Mouse (Mus musculus) ES-E14 (cell line): ENCODE measurements at regions not wholly inside any gene's neighbourhood (a gene's known extent, or its start where the extent isn't known, plus 50 kb on each side); places are given as distances from the start of the nearest gene placed in this dataset.

Source experiments
- DNase-seq: peaks from one replicate; pipeline ENCODE4 v3.0.0-alpha.2; 2013; ENCODE audit warnings: low read depth, low spot score
- H3K27ac ChIP-seq: 2 replicates; pipeline ENCODE4 v1.5.1; 2012; ENCODE audit warnings: low read depth, mild to moderate bottlenecking, low read length, moderate library complexity, mixed read lengths; ENCODE audit not compliant: poor library complexity, insufficient read depth, severe bottlenecking
- H3K36me3 ChIP-seq: 2 replicates; pipeline ENCODE4 v1.6.1; 2012; ENCODE audit warnings: mild to moderate bottlenecking, low read length, moderate library complexity, mixed read lengths; ENCODE audit not compliant: control insufficient read depth, poor library complexity, insufficient read depth, severe bottlenecking
- H3K4me1 ChIP-seq, 2 experiments: fragments of 150-350 bp in 1 of 2; sonication (generic) in 1 of 2; 2 replicates each; pipeline ENCODE4 v1.6.1; 2012; ENCODE audit warnings: low read length in 2 of 2, mild to moderate bottlenecking in 1 of 2, mixed read lengths in 1 of 2; ENCODE audit not compliant: control insufficient read depth in 2 of 2, insufficient read depth in 2 of 2, poor library complexity in 1 of 2
- H3K4me3 ChIP-seq, 2 experiments: fragments of 150-350 bp in 1 of 2; sonication (generic) in 1 of 2; 2 replicates each; pipeline ENCODE4 v1.5.1; 2012; ENCODE audit warnings: low read length in 2 of 2, low read depth in 1 of 2, mild to moderate bottlenecking in 1 of 2, mixed read lengths in 1 of 2; ENCODE audit not compliant: insufficient read depth in 1 of 2, poor library complexity in 1 of 2, severe bottlenecking in 1 of 2
- H3K9ac ChIP-seq: 2 replicates; pipeline ENCODE4 v1.6.1; 2012; ENCODE audit warnings: low read depth, mild to moderate bottlenecking, low read length, mixed read lengths; ENCODE audit not compliant: poor library complexity, insufficient read depth, severe bottlenecking
- H3K9me3 ChIP-seq: fragments of 150-350 bp; sonication (generic); 2 replicates; pipeline ENCODE4 v1.6.1; 2012; ENCODE audit warnings: low read depth, mild to moderate bottlenecking, low read length; ENCODE audit not compliant: control insufficient read depth, insufficient read depth
- CHD2 ChIP-seq: IDR thresholded peaks from 2 replicates; pipeline ENCODE4 v1.6.1; 2014; ENCODE audit warnings: mild to moderate bottlenecking, low read depth, low read length, inconsistent platforms
- HCFC1 ChIP-seq: IDR thresholded peaks from 2 replicates; pipeline ENCODE4 v1.6.1; 2012; ENCODE audit warnings: low read length, inconsistent platforms, borderline replicate concordance; ENCODE audit not compliant: insufficient read depth
- MAFK ChIP-seq: IDR thresholded peaks from 2 replicates; pipeline ENCODE4 v1.6.1; 2014; ENCODE audit warnings: mild to moderate bottlenecking, low read depth, low read length, inconsistent platforms; ENCODE audit not compliant: insufficient read depth
- ZC3H11A ChIP-seq: IDR thresholded peaks from 2 replicates; pipeline ENCODE4 v1.6.1; 2012; ENCODE audit warnings: low read depth, mild to moderate bottlenecking, inconsistent platforms, low read length, borderline replicate concordance
- ZNF384 ChIP-seq: IDR thresholded peaks from 2 replicates; pipeline ENCODE4 v1.6.1; 2012; ENCODE audit warnings: low read depth, low read length, inconsistent platforms
- in situ Hi-C, 2 experiments: fragments of 600-800 bp; cut with MboI; formaldehyde crosslinking; loops; one replicate each; pipeline ENCODE4 v1.15.1; 2025; ENCODE audit warnings: low sequenced_read_pairs in 2 of 2, inconsistent platforms in 1 of 2; ENCODE audit not compliant: unreplicated experiment in 2 of 2

DNA sequence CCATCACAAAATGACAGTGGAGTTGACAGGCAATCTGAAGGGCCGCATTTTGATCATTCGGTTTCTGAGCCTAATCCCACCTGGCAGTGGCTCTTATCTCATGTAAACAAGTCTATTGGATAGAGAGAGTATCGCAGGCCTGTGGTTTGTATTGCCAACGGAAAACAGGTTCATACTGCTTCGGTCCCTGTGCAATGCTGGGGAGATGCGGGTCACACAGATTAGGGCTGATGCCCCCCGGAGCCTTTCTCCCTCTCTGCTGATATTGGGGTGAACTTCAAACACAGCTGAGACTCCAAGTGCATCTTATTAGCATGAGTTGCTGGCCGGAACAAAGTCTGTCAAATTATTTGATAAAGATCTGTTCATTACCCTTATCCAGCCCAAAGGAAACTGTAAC, 451.2 kb downstream of the Prdm2 start:
- TF ChIP-seq HCFC1 (no peak), CHD2 (no peak), ZNF384 (no peak), ZC3H11A (no peak), MAFK (no peak)
- H3K4me3 ChIP-seq = no peak overlapping the region
- no peaks in the 10 kb centered on the region for H3K9me3 ChIP-seq
- no peaks in the 10 kb centered on the region for H3K4me1 ChIP-seq
- no peaks in the 10 kb centered on the region for H3K36me3 ChIP-seq
- H3K9ac ChIP-seq = no peak overlapping the region
- no peak for DNase-seq
- H3K27ac ChIP-seq = no peak overlapping the region
- in situ Hi-C loops = no loop called here

DNA sequence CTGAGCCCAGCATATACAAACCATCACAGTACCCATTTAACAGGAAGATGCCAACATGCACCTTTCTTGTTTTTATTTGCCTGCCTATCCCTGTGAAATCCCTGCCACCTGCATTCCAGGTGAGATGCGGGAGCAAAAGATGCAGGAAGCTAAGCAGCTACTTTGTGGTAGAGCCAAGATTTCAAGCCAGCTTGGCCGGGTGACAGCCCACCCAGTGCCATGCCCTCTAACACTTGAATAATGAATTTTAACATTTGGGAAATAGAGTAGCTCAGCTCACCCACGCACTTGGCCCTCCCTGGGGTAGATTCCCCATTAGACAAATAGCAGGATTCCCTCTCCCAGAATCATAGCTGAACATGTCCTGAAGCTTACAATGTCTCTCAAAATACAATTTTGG, 454.7 kb downstream of the Prdm2 start:
- in situ Hi-C loops = no loop called here
- Histone ChIP-seq H3K4me1 (no peaks in the 10 kb centered on the region), H3K36me3 (no peaks in the 10 kb centered on the region), H3K27ac (no peak overlapping the region), H3K4me3 (no peak overlapping the region), H3K9ac (no peak overlapping the region), H3K9me3 (no peaks in the 10 kb centered on the region)
- DNase-seq = no peak
- TF ChIP-seq ZNF384 (no peak), HCFC1 (no peak), CHD2 (no peak), MAFK (no peak), ZC3H11A (no peak)

DNA sequence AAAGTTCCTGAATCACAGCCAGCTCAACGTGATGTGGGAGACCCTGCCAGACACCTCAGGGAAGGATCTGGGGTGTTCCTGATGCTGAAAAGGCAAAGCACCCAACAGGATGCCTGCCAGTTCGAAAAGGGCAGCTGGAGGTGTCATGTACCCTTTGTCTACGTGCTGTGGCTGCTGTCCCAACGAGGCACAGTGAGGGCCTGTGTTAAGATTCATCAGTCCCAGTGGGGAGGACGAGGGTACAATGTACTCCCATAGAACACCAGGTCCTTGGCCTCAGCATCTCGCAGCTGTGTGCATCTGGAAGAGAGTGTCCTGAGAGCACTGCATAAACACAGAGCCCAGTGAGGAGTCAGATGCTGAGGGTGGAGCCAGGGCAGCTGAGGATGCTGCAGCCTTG, 456.5 kb downstream of the Prdm2 start:
- no peak for DNase-seq
- in situ Hi-C loops = no loop called here
- H3K4me3 ChIP-seq = no peak overlapping the region
- no peak overlapping the region for H3K27ac ChIP-seq
- no peaks in the 10 kb centered on the region for H3K9me3 ChIP-seq
- H3K4me1 ChIP-seq = no peaks in the 10 kb centered on the region
- H3K9ac ChIP-seq = no peak overlapping the region
- H3K36me3 ChIP-seq = no peaks in the 10 kb centered on the region
- TF ChIP-seq HCFC1 = no peak
- no peak for TF ChIP-seq CHD2
- TF ChIP-seq ZC3H11A = no peak
- TF ChIP-seq ZNF384 = no peak
- no peak for TF ChIP-seq MAFK

DNA sequence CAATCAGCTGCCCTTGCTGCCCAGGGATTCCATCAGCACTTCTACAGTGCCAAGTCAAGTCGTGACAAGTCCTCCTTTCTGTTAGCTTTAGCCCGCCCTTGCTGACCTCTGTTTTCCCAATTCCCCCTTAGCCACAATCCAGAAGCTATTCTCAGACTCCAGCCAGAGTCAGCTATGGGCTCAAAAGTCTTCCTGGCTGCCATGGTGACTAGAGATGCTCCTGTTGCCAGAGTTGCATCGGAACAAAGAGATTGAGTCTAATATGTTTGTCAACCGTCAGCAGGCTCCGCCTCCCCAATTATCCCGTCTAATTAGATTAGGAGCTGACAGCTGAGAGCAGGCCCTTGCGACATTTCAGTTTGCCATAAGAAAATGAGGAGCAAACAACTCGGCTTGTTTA, 462.9 kb downstream of the Prdm2 start:
- no peak for DNase-seq
- in situ Hi-C loops = no loop called here

DNA sequence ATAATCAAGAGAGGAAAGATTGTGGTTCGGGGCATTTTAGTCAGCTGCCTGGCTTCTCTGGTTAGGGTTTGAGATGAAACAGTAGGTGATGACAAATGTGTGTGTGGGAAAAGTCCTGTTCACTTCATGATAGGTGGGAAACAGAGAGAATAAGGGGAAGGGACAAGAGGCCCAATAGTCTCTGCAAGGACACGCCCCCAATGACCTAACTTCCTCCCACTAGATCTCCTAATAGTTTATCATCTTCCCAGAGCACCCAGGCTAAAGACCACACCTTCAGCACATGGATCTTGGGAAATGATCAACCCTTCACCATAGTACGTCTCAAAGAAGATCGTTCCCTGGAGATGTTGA, 484.3 kb upstream of the Kazn start:
- H3K9ac ChIP-seq = no peak overlapping the region
- no peaks in the 10 kb centered on the region for H3K36me3 ChIP-seq
- no peaks in the 10 kb centered on the region for H3K4me1 ChIP-seq
- TF ChIP-seq HCFC1 (no peak), MAFK (no peak), CHD2 (no peak), ZNF384 (no peak)
- H3K4me3 ChIP-seq = no peak overlapping the region
- in situ Hi-C loops = no loop called here
- no peak overlapping the region for H3K27ac ChIP-seq
- H3K9me3 ChIP-seq = no peaks in the 10 kb centered on the region
- DNase-seq = no peak

More for the DNA sequence above, 462.9 kb downstream of the Prdm2 start:
- Histone ChIP-seq H3K27ac (no peak overlapping the region), H3K36me3 (no peaks in the 10 kb centered on the region), H3K9me3 (no peaks in the 10 kb centered on the region), H3K4me3 (no peak overlapping the region), H3K9ac (no peak overlapping the region), H3K4me1 (no peaks in the 10 kb centered on the region)
- TF ChIP-seq CHD2 (no peak), MAFK (no peak), HCFC1 (no peak), ZC3H11A (no peak), ZNF384 (no peak)
